Mouse (Mus musculus): ENCODE results near the gene Gm16867.
"Not testable (repeated sequence)": the region's sequence is repeated elsewhere in the genome, so short reads cannot be mapped to it uniquely, and the experiment has no call there.

Gene Gm16867

DNA sequence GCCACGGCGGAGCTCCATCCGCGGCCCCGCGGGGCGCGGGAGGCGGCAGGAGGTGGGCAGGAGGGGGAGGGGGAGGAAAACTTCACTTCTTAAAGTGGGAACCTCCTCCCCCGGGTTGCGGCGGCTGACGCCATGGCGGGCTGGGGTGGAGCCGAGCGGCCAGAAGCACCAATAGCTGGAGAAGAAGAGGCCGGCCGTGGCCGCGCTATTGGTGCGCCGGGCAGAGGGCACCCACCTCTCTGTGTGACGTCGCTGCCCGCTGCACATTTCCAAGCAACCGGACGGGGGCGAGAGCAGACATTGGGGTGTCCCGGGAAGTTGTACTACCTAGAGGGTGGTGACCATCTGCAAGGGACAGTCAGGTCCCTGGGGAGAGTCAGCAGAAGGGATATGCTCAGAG, at the start of gene Gm16867:
Gene Gm16867 (minus strand): TSS at position 189 of the 400 bp plus-strand sequence.
- DNase-seq (ENCODE audit: low spot score in 2 of 2): not testable (repeated sequence)

DNA sequence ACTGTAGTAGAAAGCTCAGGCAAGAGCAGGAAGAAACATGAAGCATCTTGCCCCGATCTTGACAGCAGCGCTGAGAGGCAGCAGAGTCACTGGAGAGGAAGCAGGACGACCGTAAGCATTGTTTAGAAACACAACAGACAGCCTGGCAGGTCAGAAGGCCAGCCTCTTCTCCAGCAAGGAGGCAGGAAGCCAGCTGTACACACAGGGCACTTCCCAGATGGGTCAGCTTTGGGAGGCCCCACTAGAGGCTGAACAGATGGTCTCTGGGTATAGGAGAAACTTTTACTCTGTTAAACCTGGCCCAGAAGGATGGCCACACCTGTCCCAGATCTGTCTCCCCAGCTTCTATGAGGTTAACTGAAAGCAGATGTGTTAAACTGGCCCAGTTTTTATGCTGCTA, 44.1 kb upstream of the Gm16867 start:
- not testable (repeated sequence) for DNase-seq (ENCODE audit: low spot score in 2 of 2)

GRCm38 (mm10) chr14:69545052-69545451, 41.9 kb upstream of the Gm16867 start:
- not testable (repeated sequence) for DNase-seq (ENCODE audit: low spot score in 2 of 2)

DNA sequence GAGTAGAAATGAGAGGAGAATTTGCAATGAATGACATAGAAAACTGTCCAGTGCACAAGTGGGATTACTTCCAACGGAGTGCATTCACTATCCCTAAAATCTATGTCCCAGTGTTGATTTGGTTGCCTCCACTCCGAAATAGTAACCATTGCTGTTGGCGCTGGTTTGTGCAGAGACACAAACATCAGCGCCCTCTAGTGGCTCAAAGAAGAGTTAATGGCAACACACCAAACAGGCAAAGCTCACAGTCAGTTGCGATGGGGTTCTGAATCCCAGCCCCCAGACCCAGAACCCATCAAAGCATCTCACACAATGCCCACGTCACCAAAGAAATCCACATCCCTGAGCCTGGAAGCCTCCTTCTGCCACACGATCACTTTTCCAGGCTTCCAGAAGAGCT, 40.9 kb upstream of the Gm16867 start:
- not testable (repeated sequence) for DNase-seq (ENCODE audit: low spot score in 2 of 2)

GRCm38 (mm10) chr14:69542695-69543094, 39.5 kb upstream of the Gm16867 start:
- DNase-seq (ENCODE audit: low spot score in 2 of 2): not testable (repeated sequence)

GRCm38 (mm10) chr14:69540113-69540512, 37.0 kb upstream of the Gm16867 start:
- DNase-seq (ENCODE audit: low spot score in 2 of 2): not testable (repeated sequence)

GRCm38 (mm10) chr14:69536539-69536938, 33.4 kb upstream of the Gm16867 start:
- not testable (repeated sequence) for DNase-seq (ENCODE audit: low spot score in 2 of 2)

DNA sequence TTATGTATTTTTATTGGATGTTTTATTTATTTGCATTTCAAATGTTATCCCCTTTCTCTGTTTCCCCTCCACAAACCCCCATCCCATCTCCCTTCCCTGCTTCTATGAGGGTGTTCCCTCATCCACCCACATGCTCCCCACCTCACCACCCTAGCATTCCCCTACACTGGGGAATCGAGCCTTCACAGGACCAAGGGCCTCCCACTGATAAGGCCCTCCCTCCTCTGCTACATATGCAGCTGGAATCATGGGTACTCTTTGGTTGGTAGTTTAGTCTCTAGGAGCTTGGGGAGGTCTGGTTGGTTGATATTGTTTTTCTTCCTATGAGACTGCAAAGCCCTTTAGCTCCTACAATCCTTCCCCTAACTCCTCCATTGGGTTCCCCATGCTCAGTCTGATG, 23.0 kb upstream of the Gm16867 start:
- not testable (repeated sequence) for DNase-seq (ENCODE audit: low spot score in 2 of 2)

DNA sequence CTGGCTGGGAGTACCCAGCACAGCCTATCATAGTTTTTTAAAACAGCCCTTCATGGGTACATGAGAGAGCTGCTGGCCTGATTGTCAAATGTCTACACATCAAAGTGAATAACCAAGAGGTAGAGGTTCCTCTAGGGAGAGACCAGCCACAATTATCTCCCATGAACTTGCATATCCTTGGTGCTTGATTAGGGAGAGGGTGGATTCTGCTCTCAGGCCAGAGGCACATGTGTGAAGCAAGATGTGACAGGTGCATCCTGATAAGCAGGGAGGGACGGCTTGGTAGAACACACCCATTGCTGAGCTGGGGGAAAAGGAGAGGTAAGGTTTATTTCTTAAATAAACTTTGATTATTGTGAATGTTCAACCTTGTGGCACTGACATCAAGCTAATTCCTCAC, 19.8 kb upstream of the Gm16867 start:
- not testable (repeated sequence) for DNase-seq (ENCODE audit: low spot score in 2 of 2)

- DNase-seq (ENCODE audit: low spot score in 2 of 2): not testable (repeated sequence)
Measured at GRCm38 (mm10) chr14:69520810-69521209, 17.6 kb upstream of the Gm16867 start.

DNA sequence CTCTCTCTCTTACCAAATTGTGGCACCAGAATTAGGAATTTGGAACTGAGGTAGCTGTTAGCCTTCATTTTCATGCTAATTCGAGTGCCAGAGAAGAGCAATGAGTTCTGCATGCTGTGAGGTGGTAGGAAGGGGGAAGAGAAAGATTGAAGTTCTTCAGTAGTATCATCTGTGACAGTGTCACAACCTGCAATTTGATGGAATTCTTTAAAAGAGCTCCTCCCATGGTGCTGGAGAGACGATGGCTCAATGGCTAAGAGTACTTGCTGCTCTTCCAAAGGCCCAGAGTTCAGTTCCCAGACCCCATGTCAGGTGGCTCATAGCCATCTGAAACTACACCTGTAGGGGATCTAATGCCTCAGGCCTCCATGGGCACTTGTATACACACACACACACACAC, 9.3 kb upstream of the Gm16867 start, which contains the start of gene Gm27179:
Gene Gm27179 (minus strand): TSS at position 101 of the 400 bp plus-strand sequence.
- DNase-seq (ENCODE audit: low spot score in 2 of 2): not testable (repeated sequence)

DNA sequence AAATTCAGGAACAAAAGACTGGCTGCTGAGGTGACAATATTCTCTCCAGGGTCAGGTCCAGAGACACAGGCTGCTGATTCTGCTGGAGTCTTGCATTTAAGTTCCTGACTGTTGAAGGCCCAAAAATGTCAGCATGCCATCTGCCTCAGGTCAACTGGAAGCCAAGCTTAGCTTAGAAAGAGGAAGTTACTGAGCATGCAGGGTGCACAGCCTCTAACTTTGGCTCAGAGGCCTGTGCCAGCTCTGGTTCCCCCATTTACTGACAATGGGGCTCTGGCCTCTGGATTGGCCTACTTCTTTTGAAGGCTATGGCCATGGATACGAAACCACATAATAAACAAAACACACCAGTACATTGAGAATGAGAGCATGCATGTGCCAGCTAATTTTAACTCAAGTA, 3.8 kb upstream of the Gm16867 start:
- not testable (repeated sequence) for DNase-seq (ENCODE audit: low spot score in 2 of 2)

GRCm38 (mm10) chr14:69502440-69503150, 567 bp downstream of the Gm16867 start:
- DNase-seq (ENCODE audit: low spot score in 2 of 2): not testable (repeated sequence)

DNA sequence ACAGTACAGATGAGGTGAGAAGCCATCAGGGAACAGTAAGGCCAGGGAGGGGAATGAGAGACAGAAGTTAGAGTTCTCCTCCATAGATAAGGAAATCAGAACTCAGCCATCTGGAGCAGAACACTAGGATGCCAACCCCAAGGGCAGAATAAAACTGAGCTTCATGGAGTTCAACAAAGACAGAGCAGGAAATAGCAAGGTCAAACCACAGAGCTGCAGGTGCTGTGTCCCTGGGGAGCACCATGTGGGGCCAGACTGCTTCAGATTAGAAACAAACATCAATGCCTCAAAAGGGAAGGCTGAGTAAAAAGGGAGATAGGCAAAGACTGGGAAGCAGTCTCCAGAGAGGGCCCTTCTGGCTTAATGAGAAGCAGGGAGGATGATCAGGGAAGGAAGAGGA, 6.9 kb downstream of the Gm16867 start:
- DNase-seq (ENCODE audit: low spot score in 2 of 2): not testable (repeated sequence)

DNA sequence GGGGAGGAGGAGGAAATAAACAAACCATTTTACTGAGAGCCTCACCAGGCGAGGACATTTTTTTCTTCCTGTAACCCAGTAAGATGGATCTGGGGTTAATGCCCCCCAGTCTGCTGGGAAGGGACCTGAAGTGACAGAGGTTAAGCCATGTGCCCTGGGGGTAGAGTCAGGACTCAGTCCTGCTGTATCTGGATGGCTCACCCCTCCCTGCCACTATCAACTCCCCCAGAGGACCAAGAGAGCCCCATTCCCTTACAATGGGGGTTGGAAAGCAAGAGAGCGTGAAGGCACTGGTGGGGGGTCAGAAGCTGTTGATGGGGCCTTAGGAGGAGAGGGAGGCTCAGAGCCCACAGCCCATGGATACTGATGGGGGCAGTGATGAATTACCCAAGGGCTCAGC, 8.2 kb downstream of the Gm16867 start:
- DNase-seq (ENCODE audit: low spot score in 2 of 2): not testable (repeated sequence)

- not testable (repeated sequence) for DNase-seq (ENCODE audit: low spot score in 2 of 2)
Measured at GRCm38 (mm10) chr14:69494522-69494921, 8.6 kb downstream of the Gm16867 start.

GRCm38 (mm10) chr14:69488001-69488400, 15.2 kb downstream of the Gm16867 start:
- not testable (repeated sequence) for DNase-seq (ENCODE audit: low spot score in 2 of 2)

GRCm38 (mm10) chr14:69485466-69486135, 17.6 kb downstream of the Gm16867 start:
- DNase-seq (ENCODE audit: low spot score in 2 of 2): not testable (repeated sequence)

DNA sequence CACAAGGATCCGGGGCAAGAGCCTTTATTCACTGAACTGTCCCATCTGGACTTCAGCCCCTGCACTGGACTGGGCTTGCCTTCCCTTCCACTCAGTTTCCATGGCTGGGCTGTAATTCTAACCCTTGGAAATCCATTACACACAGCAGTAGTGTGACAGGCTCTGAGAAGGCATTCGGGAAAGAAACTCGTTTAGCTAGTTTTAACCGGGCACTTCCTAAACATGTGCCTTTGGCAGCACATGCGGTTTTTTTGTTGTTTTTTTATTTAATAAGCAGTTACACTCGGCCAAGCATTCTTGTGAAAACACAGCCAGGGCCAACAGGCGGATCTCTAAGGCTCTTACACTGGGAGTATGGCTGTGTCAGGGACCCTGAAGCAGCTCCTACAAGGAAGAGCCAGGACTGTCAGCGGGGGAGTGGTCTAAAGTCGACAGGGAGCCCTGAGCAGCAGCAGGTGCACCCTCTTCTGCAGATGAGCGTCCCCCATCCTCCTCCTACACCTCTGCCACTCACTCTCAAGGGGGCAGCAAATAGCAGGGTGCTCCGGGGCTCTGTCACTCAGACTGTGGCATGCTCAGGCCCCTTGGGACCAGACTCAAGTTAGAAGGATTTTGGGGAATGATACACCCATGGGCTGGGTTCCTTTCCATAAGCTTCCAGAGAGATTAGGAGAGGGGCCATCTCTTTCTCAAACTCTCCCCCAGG, 29.1 kb downstream of the Gm16867 start:
- not testable (repeated sequence) for DNase-seq (ENCODE audit: low spot score in 2 of 2)

DNA sequence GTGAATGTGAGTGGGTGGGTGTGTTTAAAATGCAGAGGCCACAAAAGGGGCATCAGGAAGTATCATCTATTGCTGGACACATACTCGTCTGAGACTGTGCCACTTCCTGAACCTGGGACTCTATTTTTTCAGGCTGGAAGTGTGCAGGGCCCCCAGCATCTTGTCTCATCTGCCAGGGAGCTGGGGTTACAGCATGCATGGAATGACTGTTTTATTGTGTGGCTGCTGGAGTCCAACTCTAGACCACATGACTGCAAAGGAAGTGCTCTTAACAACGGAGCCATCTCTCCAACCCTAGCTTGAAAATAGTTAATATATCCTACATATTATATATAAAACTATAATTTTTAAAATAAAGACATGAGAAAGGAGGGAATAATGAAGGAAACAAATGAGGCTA, 29.8 kb downstream of the Gm16867 start:
- DNase-seq (ENCODE audit: low spot score in 2 of 2): not testable (repeated sequence)

DNA sequence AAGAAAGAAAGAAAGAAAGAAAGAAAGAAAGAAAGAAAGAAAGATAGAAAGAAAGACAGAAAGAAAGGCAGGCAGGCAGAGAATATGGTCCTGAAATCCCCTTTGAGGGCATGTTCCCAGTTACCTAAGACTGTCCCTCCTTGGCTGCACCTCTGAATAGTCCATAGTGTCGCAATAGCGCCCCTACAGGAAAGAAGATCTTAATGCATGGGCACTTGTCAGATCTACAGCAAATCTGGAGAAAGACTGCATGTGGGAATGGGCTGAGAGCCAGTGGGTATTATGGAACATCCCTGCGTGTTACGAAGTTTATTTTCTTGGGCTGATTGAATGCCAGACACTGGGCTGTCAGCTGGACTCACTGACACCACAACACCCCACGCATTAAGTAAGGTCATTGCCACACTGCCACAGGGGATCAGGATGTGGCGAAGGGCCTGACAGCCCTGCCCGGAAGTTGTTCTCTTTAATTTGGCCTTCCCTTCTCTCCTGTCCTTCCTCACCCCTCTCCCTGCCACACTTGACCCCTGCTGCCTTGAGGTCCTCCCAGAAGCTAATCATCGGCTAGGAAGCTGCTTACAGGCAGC, 32.9 kb downstream of the Gm16867 start:
- DNase-seq (ENCODE audit: low spot score in 2 of 2): not testable (repeated sequence)
